Mouse (Mus musculus): ENCODE data around the gene Asxl1. TPM values are rescaled to one million over a fixed set of nuclear protein-coding genes. Genes with fewer than 3 reads are reported as not detected.
A peak's percentile ranks its signal among the peaks of the same experiment; 100 is the strongest.

The Asxl1 gene
- total and polyA plus RNA-seq, 2 experiments from 2014 or later, result 12.3 to 32.6 TPM

GRCm38 (mm10) chr2:153408971-153409370 lies 63.3 kb downstream of the Asxl1 start:
- H3K27ac ChIP-seq (ENCODE audit: low read depth, low read length), result no peak overlapping the region
- no peaks in the 10 kb centered on the region for H3K27me3 ChIP-seq (ENCODE audit: insufficient read depth, low read length)
- H3K4me3 ChIP-seq (ENCODE audit: low read depth, low read length), result no peak overlapping the region
- no peaks in the 10 kb centered on the region for H3K9me3 ChIP-seq (ENCODE audit: low read length)
- DNase-seq (no peak), ATAC-seq (no peak)
- peaks cover 62% of the 10 kb centered on the region for H3K36me3 ChIP-seq (ENCODE audit: insufficient read depth)
- no peak overlapping the region for H3K4me2 ChIP-seq (ENCODE audit: low read depth)
- WGBS, result 85% methylated on average over 3 of the region's 3 CpGs
- H3K4me1 ChIP-seq (ENCODE audit: insufficient read depth), result no peaks in the 10 kb centered on the region
- TF ChIP-seq CTCF (IDR thresholded peaks at IDR 0.05; ENCODE audit: low read depth), result no peak
- H3K9ac ChIP-seq, result no peak overlapping the region

DNA sequence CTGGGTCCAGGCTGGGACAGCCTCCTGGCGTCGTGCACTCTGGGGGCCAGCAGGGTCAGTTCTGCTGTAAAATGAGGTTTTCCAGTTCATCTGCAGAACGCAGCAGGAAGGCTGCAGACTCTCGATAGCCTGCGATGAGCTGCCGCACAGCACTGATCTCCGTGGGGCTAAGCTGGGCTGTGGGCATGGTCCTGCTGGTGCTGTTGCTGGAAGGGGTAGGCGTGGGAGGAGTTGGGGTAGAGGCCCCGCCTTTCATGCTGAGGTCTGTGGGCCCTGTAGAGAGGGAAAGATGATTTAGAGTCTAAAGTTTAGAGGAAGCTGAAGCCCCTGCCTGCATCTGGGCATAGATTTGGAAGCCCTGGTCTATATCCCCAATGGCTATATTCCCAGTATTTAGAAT lies 65.9 kb downstream of the Asxl1 start:
- DNase-seq (no peak), ATAC-seq (no peak)
- H3K9me3 ChIP-seq (ENCODE audit: low read length), result no peaks in the 10 kb centered on the region
- 70% methylated on average over 9 of the region's 9 CpGs for WGBS
- no peak overlapping the region for H3K4me2 ChIP-seq (ENCODE audit: low read depth)
- no peaks in the 10 kb centered on the region for H3K4me1 ChIP-seq (ENCODE audit: insufficient read depth)
- H3K36me3 ChIP-seq (ENCODE audit: insufficient read depth), result peaks cover 86% of the 10 kb centered on the region
- no peaks in the 10 kb centered on the region for H3K27me3 ChIP-seq (ENCODE audit: insufficient read depth, low read length)
- H3K9ac ChIP-seq, result no peak overlapping the region
- H3K4me3 ChIP-seq (ENCODE audit: low read depth, low read length), result no peak overlapping the region
- H3K27ac ChIP-seq (ENCODE audit: low read depth, low read length), result no peak overlapping the region
- TF ChIP-seq CTCF (IDR thresholded peaks at IDR 0.05; ENCODE audit: low read depth), result no peak

- H3K9me3 ChIP-seq (ENCODE audit: low read length), result no peaks in the 10 kb centered on the region
- H3K4me3 ChIP-seq (ENCODE audit: low read depth, low read length), result no peak overlapping the region
- TF ChIP-seq CTCF (IDR thresholded peaks at IDR 0.05; ENCODE audit: low read depth), result peak; percentile 39; the same call in 1 of the 2 replicates
- H3K27ac ChIP-seq (ENCODE audit: low read depth, low read length), result no peak overlapping the region
- WGBS, result 72% methylated on average over 6 of the region's 6 CpGs
- no peak overlapping the region for H3K9ac ChIP-seq
- H3K36me3 ChIP-seq (ENCODE audit: insufficient read depth), result peaks cover 95% of the 10 kb centered on the region
- no peak overlapping the region for H3K4me2 ChIP-seq (ENCODE audit: low read depth)
- no peaks in the 10 kb centered on the region for H3K4me1 ChIP-seq (ENCODE audit: insufficient read depth)
- no peaks in the 10 kb centered on the region for H3K27me3 ChIP-seq (ENCODE audit: insufficient read depth, low read length)
- ATAC-seq (peak; percentile 28; the same call in 1 of the 2 replicates), DNase-seq (peak; percentile 40)
Observed at GRCm38 (mm10) chr2:153412563-153412962, 66.9 kb downstream of the Asxl1 start.

- Histone ChIP-seq H3K4me2 (ENCODE audit: low read depth) (no peak overlapping the region), H3K36me3 (ENCODE audit: insufficient read depth) (peaks cover 96% of the 10 kb centered on the region), H3K9ac (no peak overlapping the region), H3K4me1 (ENCODE audit: insufficient read depth) (no peaks in the 10 kb centered on the region), H3K27ac (ENCODE audit: low read depth, low read length) (no peak overlapping the region), H3K27me3 (ENCODE audit: insufficient read depth, low read length) (no peaks in the 10 kb centered on the region), H3K4me3 (ENCODE audit: low read depth, low read length) (no peak overlapping the region), H3K9me3 (ENCODE audit: low read length) (no peaks in the 10 kb centered on the region)
- DNase-seq (no peak), ATAC-seq (0 out of 2 replicates have a peak, but pooled peaks have one; percentile 34)
- peak; percentile 59 for TF ChIP-seq CTCF (IDR thresholded peaks at IDR 0.05; ENCODE audit: low read depth)
- WGBS, result 45% methylated on average over 2 of the region's 2 CpGs
Observed at GRCm38 (mm10) chr2:153414607-153415006, 69.0 kb downstream of the Asxl1 start.

- TF ChIP-seq CTCF (IDR thresholded peaks at IDR 0.05; ENCODE audit: low read depth), result no peak
- Histone ChIP-seq H3K36me3 (ENCODE audit: insufficient read depth) (peaks cover 77% of the 10 kb centered on the region), H3K9me3 (ENCODE audit: low read length) (no peaks in the 10 kb centered on the region), H3K4me2 (ENCODE audit: low read depth) (no peak overlapping the region), H3K27me3 (ENCODE audit: insufficient read depth, low read length) (no peaks in the 10 kb centered on the region), H3K9ac (no peak overlapping the region), H3K4me3 (ENCODE audit: low read depth, low read length) (no peak overlapping the region), H3K27ac (ENCODE audit: low read depth, low read length) (no peak overlapping the region), H3K4me1 (ENCODE audit: insufficient read depth) (no peaks in the 10 kb centered on the region)
- ATAC-seq (no peak), DNase-seq (no peak)
- 96% methylated on average over 12 of the region's 12 CpGs for WGBS
Observed at GRCm38 (mm10) chr2:153417841-153418240, 72.2 kb downstream of the Asxl1 start.

DNA sequence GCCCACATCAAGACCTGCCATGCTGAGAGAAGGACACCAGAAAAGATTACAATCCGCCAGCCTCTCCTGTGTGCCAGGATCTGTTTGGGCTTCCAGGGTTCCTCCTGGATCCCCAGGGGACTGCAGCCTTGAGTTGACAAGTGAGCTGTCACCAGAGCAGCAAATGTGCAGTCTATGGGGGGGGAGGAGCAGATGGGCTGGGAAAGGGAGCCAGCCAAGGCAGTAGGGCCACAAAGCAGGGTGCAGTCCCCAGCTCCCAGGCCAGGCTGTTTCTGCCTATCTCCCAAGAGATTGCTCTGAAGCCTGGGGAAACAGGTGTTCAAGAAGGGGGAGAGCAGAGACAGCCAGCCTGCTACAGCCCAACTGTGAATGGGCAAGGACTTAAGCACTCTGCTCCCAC lies 72.8 kb downstream of the Asxl1 start:
- Histone ChIP-seq H3K4me1 (ENCODE audit: insufficient read depth) (no peaks in the 10 kb centered on the region), H3K36me3 (ENCODE audit: insufficient read depth) (peaks cover 72% of the 10 kb centered on the region), H3K9ac (no peak overlapping the region), H3K27ac (ENCODE audit: low read depth, low read length) (no peak overlapping the region), H3K9me3 (ENCODE audit: low read length) (no peaks in the 10 kb centered on the region), H3K27me3 (ENCODE audit: insufficient read depth, low read length) (no peaks in the 10 kb centered on the region), H3K4me2 (ENCODE audit: low read depth) (no peak overlapping the region), H3K4me3 (ENCODE audit: low read depth, low read length) (no peak overlapping the region)
- no peak for TF ChIP-seq CTCF (IDR thresholded peaks at IDR 0.05; ENCODE audit: low read depth)
- DNase-seq (peak; percentile 45), ATAC-seq (peak; percentile 38)
- WGBS, result 47% methylated on average over 1 of the region's 1 CpGs

- Histone ChIP-seq H3K27me3 (ENCODE audit: insufficient read depth, low read length) (no peaks in the 10 kb centered on the region), H3K4me3 (ENCODE audit: low read depth, low read length) (no peak overlapping the region), H3K4me2 (ENCODE audit: low read depth) (no peak overlapping the region), H3K36me3 (ENCODE audit: insufficient read depth) (peaks cover 49% of the 10 kb centered on the region), H3K27ac (ENCODE audit: low read depth, low read length) (no peak overlapping the region), H3K9ac (no peak overlapping the region), H3K9me3 (ENCODE audit: low read length) (no peaks in the 10 kb centered on the region), H3K4me1 (ENCODE audit: insufficient read depth) (no peaks in the 10 kb centered on the region)
- DNase-seq, result no peak
- peak; percentile 62 for TF ChIP-seq CTCF (IDR thresholded peaks at IDR 0.05; ENCODE audit: low read depth)
- ATAC-seq, result no peak
Observed at GRCm38 (mm10) chr2:153421233-153421632, 75.6 kb downstream of the Asxl1 start.
